Mouse (Mus musculus): Measurements from ENCODE around the gene Mgat1. TPM values are rescaled to one million over a fixed set of nuclear protein-coding genes. Genes with fewer than 3 reads are reported as not detected.

The Mgat1 gene
- total and polyA plus RNA-seq, 3 experiments: 67.7 to 83.2 (median 80.9) TPM

- no peak for DNase-seq (ENCODE audit: extremely low read depth)
- Histone ChIP-seq H3K27ac (ENCODE audit: insufficient read depth, low read depth) (no peak overlapping the region), H3K4me3 (replicated peaks in 1 of 3; ENCODE audit: low read depth in 2 of 3, low read length in 2 of 3, poor library complexity in 1 of 3) (no peak overlapping the region), H3K4me1 (ENCODE audit: control insufficient read depth in 1 of 2, insufficient read depth in 2 of 2) (peaks cover 0 to 4% of the 10 kb centered on the region in 2 experiments; a peak in 1 of 4 replicates), H3K36me3 (replicated peaks in 1 of 2; ENCODE audit: control insufficient read depth in 1 of 2, insufficient read depth in 1 of 2, low read length in 1 of 2) (peaks cover 0 to 9% of the 10 kb centered on the region in 2 experiments), H3K9me3 (replicated peaks; ENCODE audit: low read length) (no peaks in the 10 kb centered on the region), H3K4me2 (ENCODE audit: insufficient read depth, low read depth, poor library complexity, severe bottlenecking) (no peak overlapping the region), H3K9ac (ENCODE audit: insufficient read depth, low read depth) (no peak overlapping the region), H3K27me3 (replicated peaks) (no peaks in the 10 kb centered on the region), H3K79me2 (replicated peaks; ENCODE audit: control insufficient read depth, extremely low read depth, insufficient read depth, poor library complexity, severe bottlenecking) (no peaks in the 10 kb centered on the region)
- in situ Hi-C loops (cut with MboI; ENCODE audit: low pct_ligation_motif_present, low pct_unique_long_range_greater_than_20kb, low sequenced_read_pairs) (no loop called here), dilution Hi-C loops (cut with MboI; ENCODE audit: extremely low pct_ligation_motif_present, extremely low pct_unique_long_range_greater_than_20kb, low sequenced_read_pairs) (no loop called here)
- TF ChIP-seq SMC3 (IDR thresholded peaks at IDR 0.05; ENCODE audit: low read depth, low read length): no peak
- no peak for TF ChIP-seq MAZ (IDR thresholded peaks at IDR 0.05; ENCODE audit: low read depth, low read length)
- no peak for TF ChIP-seq POLR2A (IDR thresholded peaks at IDR 0.05; ENCODE audit: low read depth, low read length)
- TF ChIP-seq HCFC1 (IDR thresholded peaks at IDR 0.05; ENCODE audit: low read depth, low read length): no peak
- no peak for TF ChIP-seq JUND (conservative IDR thresholded peaks at IDR 0.05; ENCODE audit: low read depth, low read length)
- no peak for TF ChIP-seq MAFK (IDR thresholded peaks at IDR 0.05; ENCODE audit: insufficient replicate concordance, low read length)
- TF ChIP-seq EP300 (IDR thresholded peaks at IDR 0.05; ENCODE audit: low read length): no peak
- no peak for TF ChIP-seq ETS1 (conservative IDR thresholded peaks at IDR 0.05; ENCODE audit: low read depth, low read length)
- no peak for TF ChIP-seq MYC (IDR thresholded peaks at IDR 0.05; ENCODE audit: low read depth, low read length)
- no peak for TF ChIP-seq RAD21 (IDR thresholded peaks at IDR 0.05; ENCODE audit: low read depth, low read length)
- TF ChIP-seq MEF2A (IDR thresholded peaks at IDR 0.05; ENCODE audit: borderline replicate concordance, low read depth, low read length): no peak
- no peak for TF ChIP-seq USF2 (conservative IDR thresholded peaks at IDR 0.05; ENCODE audit: low read depth, low read length)
- no peak for TF ChIP-seq MXI1 (IDR thresholded peaks at IDR 0.05; ENCODE audit: low read depth, low read length)
These were observed 19.5 kb upstream of the Mgat1 start for GRCm38 (mm10) chr11:49224455-49224854.

- Histone ChIP-seq H3K4me3 (replicated peaks in 1 of 3; ENCODE audit: low read depth in 2 of 3, low read length in 2 of 3, poor library complexity in 1 of 3) (no peak overlapping the region), H3K36me3 (replicated peaks in 1 of 2; ENCODE audit: control insufficient read depth in 1 of 2, insufficient read depth in 1 of 2, low read length in 1 of 2) (no peaks in the 10 kb centered on the region), H3K79me2 (replicated peaks; ENCODE audit: control insufficient read depth, extremely low read depth, insufficient read depth, poor library complexity, severe bottlenecking) (no peaks in the 10 kb centered on the region), H3K27me3 (replicated peaks) (no peaks in the 10 kb centered on the region), H3K9ac (ENCODE audit: insufficient read depth, low read depth) (no peak overlapping the region), H3K9me3 (replicated peaks; ENCODE audit: low read length) (no peaks in the 10 kb centered on the region), H3K4me2 (ENCODE audit: insufficient read depth, low read depth, poor library complexity, severe bottlenecking) (no peak overlapping the region), H3K27ac (ENCODE audit: insufficient read depth, low read depth) (no peak overlapping the region), H3K4me1 (ENCODE audit: control insufficient read depth in 1 of 2, insufficient read depth in 2 of 2) (peaks cover 3 to 20% of the 10 kb centered on the region in 2 experiments; a peak in 2 of 4 replicates)
- DNase-seq (ENCODE audit: extremely low read depth): no peak
- dilution Hi-C loops (cut with MboI; ENCODE audit: extremely low pct_ligation_motif_present, extremely low pct_unique_long_range_greater_than_20kb, low sequenced_read_pairs): no loop called here
- TF ChIP-seq CHD2 (IDR thresholded peaks at IDR 0.05; ENCODE audit: low read length) (no peak), SIN3A (IDR thresholded peaks at IDR 0.05; ENCODE audit: low read length) (no peak), BHLHE40 (IDR thresholded peaks at IDR 0.05; ENCODE audit: low read depth, low read length) (no peak), JUN (IDR thresholded peaks at IDR 0.05; ENCODE audit: insufficient read depth, low read depth, low read length) (no peak), IRF4 (IDR thresholded peaks at IDR 0.05; ENCODE audit: low read depth, low read length) (no peak), TCF12 (IDR thresholded peaks at IDR 0.05; ENCODE audit: low read depth, low read length) (no peak), PAX5 (IDR thresholded peaks at IDR 0.05; ENCODE audit: low read length) (no peak), RCOR1 (conservative IDR thresholded peaks at IDR 0.05; ENCODE audit: low read depth, low read length) (no peak), POLR2A (IDR thresholded peaks at IDR 0.05; ENCODE audit: low read depth, low read length) (no peak), HCFC1 (IDR thresholded peaks at IDR 0.05; ENCODE audit: low read depth, low read length) (no peak), ETS1 (conservative IDR thresholded peaks at IDR 0.05; ENCODE audit: low read depth, low read length) (no peak)
- in situ Hi-C loops (cut with MboI; ENCODE audit: low pct_ligation_motif_present, low pct_unique_long_range_greater_than_20kb, low sequenced_read_pairs): no loop called here
These were observed 11.2 kb upstream of the Mgat1 start for GRCm38 (mm10) chr11:49232781-49233180.
